Mouse (Mus musculus) erythroblast, adult 5-6 weeks (primary cell): ENCODE results near the gene Ubash3a. TPM values are rescaled to one million over a fixed set of nuclear protein-coding genes. Genes with fewer than 3 reads are reported as not detected.
A peak's percentile ranks its signal among the peaks of the same experiment; 100 is the strongest.

Experiments
- ATAC-seq: replicated peaks from 2 replicates; pipeline ENCODE4 v1.8.0; 2016; ENCODE audit warnings: moderate number of reproducible peaks, mild to moderate bottlenecking, moderate TSS enrichment, inconsistent platforms; ENCODE audit not compliant: poor library complexity, low FRiP score, severe bottlenecking
- total RNA-seq, 2 experiments: library from RNA; stranded (forward) in 1 of 2; stranded (reverse) in 1 of 2; fragments of 150-400 nt in 1 of 2; fragments of 200-764, 138-1000 nt in 1 of 2; gene quantifications; 2 replicates each; pipeline versions ENCODE4 v1.2.3 to v1.2.4; 2015 to 2017; ENCODE audit warnings: low replicate concordance in 2 of 2

Gene Ubash3a
- total RNA-seq, 2 experiments from 2014 or later: 9.6 to 27.5 TPM

- no peak for ATAC-seq
Measured at GRCm38 (mm10) chr17:31210299-31210698, 2.6 kb downstream of the Ubash3a start.

GRCm38 (mm10) chr17:31211881-31212280, 4.2 kb downstream of the Ubash3a start:
- no peak for ATAC-seq

- no peak for ATAC-seq
Measured at GRCm38 (mm10) chr17:31216068-31216955, 8.6 kb downstream of the Ubash3a start.

DNA sequence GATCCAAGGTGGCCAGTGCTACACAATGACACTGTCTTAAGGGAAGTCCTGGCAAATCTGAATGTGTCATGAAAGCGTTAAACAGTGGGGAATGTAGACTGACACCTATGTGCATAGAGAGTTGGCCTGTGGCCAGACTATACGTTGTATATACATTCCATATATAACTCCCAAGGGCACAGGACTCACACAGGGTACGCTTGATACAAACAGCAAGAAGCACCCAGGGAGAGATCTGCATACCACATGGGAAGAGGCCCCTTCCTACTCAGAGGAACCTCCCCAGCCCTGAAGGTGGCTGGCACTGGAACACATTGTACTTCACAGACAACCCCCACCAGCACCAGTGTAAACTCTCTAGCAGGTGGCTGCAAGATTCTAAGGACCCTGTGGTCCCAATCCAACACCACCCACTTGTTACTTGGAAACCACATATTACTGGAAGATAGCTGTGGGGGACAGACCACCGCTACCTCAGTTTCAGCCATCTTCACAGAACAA, 15.2 kb downstream of the Ubash3a start:
- no peak for ATAC-seq

DNA sequence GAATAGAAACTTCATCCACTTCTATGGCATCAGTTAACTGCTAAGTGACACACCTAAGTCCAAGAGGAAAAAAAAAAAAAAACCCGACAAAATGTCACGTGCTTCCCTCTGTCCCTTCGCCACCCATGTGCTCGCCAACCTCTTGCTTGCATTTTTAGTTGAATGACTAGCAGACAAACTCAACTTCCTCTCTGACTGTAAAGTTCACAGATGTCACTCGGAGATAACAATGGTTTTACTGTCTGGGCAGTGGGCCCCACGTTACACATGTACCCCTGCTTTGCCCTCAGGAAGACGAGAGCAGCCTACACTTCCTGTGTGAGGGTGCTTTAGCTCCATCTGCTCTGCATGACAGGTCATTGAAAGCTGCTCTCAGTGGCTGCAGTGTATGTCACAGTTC, 16.2 kb downstream of the Ubash3a start:
- ATAC-seq: no peak

GRCm38 (mm10) chr17:31224591-31224990, 16.9 kb downstream of the Ubash3a start:
- no peak for ATAC-seq

- no peak for ATAC-seq
Measured at GRCm38 (mm10) chr17:31226368-31226767, 18.7 kb downstream of the Ubash3a start.

- ATAC-seq: no peak
Measured at GRCm38 (mm10) chr17:31226931-31227330, 19.3 kb downstream of the Ubash3a start.

DNA sequence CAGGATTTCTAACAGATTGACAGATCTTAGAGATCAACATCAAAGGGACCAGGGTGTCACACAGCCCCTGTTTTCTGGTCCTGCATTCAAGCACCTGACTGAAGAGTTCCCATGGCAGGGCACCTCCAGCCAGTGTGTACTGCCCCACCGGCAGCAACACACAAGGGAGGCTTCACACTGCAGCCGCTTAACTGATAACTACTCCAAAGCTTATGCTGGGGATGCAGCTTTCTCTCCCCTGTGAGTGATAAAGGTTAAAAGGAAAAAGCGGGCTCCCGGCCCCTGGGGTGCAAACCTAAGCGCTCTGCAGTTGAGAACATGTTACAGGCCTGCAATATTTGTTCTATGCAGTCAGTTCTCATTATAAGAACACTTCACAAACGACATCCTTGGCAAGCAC, 24.1 kb downstream of the Ubash3a start:
- no peak for ATAC-seq

DNA sequence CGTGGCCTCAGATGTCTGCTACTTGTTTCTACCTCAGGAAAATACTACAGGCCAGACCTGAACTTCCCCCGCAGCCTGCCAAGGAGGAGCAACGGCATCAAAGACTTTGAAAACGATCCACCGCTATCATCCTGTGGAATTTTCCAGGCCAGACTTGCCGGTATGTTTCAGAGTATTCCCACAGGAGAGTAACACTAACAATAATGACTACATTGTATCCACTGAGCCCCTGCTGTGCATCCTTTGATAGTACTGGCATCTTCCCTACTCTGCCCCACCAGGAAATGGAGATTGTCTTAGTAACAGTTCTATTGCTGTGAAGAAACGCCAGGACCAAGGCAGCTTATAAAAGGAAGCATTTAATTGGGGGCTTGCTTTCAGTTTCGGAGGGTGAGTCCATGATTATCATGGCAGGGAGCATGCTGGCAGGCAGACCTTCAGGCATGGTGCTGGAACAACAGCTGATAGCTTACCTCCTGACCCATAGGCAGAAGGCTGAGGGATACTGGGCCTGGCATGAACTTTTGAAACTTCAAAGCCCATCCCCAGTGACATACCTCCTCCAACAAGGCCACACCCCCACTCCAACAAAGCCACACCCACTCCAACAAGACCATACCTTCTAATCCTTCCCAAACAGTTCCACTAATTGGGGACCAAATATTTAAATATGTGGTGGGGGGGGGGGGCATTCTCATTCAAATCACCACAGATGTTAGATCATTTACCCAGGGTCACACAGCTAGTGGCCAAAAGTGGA, 24.8 kb downstream of the Ubash3a start:
- no peak for ATAC-seq

DNA sequence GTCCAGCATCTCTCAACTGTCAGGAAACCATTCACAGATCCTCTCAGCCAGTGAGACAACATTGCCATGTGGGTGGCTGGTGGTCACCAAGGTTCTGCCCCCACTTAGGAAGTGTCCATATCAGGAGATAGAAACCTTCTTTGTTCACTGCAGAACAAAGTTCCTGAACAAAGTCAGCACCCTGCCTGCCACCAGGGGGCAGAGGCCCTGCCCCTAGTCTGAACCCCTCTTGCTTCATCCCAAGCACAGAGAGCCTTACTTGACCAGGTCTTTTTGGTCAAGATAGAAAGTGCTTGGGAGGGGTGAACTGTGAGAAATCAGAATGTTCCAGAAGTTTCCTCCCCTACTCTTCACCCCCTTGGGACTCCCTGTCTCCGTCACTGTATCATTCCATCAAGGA, 28.2 kb downstream of the Ubash3a start:
- ATAC-seq: no peak

DNA sequence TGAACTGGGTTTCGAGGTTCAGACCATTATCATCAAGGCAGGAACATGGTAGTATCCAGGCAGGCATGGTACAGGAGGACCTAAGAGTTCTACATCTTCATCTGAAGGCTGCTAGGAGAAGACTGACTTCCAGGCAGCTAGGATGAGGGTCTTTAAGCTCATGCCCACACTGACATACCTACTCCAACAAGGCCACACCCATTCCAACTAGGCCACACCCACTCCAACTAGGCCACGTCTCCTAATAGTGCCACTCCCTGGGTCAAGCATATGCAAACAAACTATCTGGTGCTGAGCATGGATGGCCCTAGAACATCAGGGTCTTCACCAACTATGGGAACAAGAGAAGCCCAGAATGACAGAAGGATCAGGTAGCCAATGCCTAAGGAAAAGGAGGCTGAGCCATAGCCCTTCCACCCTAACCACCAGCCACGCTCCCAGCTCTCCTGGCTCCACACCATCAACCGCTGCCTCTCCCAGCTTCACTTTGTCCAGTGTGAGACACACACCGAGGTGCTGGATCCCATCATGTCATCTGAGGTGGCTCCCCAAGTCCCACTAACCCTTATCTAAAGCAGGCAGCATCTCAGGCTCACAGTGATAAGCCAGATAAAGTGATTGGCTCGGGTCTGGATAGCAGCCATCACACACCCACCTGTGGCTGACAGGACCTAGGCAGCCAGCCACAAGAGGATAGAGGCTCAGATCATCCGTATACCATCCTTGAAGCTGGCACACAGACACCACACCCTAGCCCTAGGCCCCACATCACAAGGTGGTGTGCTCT, 30.8 kb downstream of the Ubash3a start:
- no peak for ATAC-seq

DNA sequence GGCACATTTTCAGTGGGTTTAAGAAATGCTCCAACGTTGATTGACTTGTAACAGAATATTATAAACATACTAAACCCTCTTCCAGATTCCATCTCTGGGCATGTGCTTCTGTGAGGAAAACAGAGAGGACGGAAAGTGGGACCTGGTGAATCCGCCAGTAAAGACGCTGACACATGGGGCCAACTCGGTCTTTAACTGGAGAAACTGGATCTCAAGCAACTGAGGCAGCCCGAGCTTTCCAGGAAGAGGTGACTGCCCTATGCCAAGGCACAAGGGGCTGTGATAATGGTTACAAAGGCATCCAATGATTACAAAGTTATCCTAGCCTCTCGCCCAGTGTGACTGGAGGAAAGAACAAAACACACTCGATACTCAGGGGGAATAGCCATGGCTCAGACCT, 33.5 kb downstream of the Ubash3a start:
- ATAC-seq: no peak

DNA sequence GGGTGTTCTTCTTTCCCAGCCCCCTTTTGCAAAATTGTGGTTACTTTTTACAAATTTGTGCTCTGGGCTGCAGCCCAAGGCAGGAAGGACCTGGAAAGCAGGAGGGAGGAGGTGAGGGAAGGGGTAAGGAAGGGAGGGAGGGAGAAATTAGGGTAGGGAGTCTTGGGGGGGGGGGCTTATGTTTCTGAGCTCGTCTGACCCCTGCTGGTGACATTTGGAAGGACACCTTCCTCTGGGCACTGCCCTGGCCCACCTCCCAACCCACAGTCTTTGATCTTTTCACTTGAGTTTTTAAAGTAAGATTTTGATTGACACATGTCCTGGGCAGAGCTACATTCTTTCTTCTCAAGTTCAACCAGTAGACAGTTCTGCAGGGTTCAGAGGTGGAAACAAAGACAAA, 35.1 kb downstream of the Ubash3a start:
- no peak for ATAC-seq

DNA sequence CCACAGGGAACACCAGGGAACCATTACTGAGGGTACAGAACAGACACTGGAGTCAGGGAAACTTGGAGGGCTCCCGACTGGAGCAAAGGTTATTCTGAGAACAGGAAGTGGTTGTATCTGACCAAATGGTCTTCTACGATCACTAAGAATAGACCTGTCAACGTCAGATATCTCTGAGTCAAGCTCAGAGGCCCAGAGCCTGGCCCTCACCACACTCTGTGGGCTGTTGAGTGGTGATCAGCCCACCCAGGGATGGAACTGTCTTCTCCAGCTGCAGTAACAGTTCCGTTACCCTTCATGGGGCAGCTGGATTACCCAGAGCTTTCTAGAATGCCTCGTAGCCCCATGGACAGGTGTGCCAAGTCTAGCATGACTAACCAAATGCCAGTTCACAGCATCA, 37.6 kb downstream of the Ubash3a start:
- no peak for ATAC-seq

GRCm38 (mm10) chr17:31247144-31247543, 39.5 kb downstream of the Ubash3a start:
- no peak for ATAC-seq

GRCm38 (mm10) chr17:31253951-31254350, 46.3 kb downstream of the Ubash3a start:
- no peak for ATAC-seq

DNA sequence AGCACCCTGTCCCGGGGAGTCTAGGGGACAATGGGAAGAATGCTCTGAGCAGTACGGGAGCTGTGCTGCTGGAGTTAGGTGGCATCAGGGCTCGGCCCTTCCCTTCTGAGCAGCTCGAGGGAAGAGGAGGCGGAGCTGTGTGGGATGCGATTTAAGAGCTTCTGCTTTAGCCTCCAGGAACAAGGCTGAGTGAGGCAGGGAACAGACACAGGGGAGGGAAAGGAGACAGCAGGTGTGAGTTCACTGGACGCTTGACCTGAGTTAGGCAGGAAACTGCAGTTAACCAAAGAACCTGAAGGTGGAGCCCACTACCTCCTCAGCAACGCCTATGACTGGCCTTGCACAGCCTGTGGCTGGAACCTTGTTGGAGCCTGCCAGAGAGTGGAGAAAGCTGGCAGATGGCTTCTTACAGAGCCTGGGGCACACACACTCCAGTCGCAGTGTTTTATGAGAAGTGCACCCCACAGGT, 46.8 kb downstream of the Ubash3a start:
- peak; percentile 62 for ATAC-seq

DNA sequence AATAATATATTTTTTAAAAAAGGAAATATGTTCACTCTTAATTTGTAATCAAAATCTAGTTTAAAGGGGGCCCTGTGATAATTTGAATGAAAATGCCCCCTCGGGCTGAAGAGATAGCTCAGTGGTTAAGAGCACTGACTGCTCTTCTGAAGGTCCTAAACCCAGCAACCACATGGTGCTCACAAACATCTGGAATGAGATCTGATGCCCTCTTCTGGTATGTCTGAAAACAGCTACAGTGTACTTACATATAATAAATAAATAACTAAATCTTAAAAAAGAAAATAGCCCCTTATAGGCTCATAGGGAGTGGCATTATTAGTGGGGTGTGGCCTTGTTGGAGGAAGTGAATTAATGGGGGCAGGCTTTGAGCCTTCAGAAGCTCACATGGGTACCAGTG, 49.5 kb downstream of the Ubash3a start:
- ATAC-seq: no peak

DNA sequence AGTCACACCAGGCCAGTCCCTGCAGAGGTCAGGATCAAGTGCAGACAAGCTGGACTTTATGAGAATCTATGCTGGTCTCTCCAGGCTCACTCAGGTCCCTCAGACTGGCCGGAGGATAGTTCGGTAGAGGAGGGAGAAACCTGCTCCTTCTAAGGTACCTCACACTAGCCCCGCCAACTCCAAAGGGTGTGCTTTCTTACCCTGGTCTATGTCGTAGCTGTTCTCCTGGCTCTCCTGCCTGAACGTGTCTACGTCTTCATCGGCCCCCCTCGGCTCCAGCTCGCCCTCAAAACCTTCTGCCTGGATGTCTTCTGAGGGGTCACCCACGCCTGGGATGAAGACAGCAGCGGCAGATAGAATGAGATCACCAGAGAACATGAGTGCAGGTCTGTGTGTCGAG, 50.2 kb downstream of the Ubash3a start:
- no peak for ATAC-seq
